Mouse (Mus musculus): ENCODE results near the gene Six2.
"Not testable (repeated sequence)": the region's sequence is repeated elsewhere in the genome, so short reads cannot be mapped to it uniquely, and the experiment has no call there.

The Six2 gene

GRCm38 (mm10) chr17:85690323-85690968 lies 2.4 kb upstream of the Six2 start:
- DNase-seq (ENCODE audit: low read depth, low spot score): no peak

- no peak for DNase-seq (ENCODE audit: low read depth, low spot score)
These were observed 1.8 kb upstream of the Six2 start for GRCm38 (mm10) chr17:85689807-85690319.

GRCm38 (mm10) chr17:85688911-85689806 lies 1.1 kb upstream of the Six2 start:
- no peak for DNase-seq (ENCODE audit: low read depth, low spot score)

GRCm38 (mm10) chr17:85687421-85688235 lies 446 bp downstream of the Six2 start:
- DNase-seq (ENCODE audit: low read depth, low spot score): no peak

- no peak for DNase-seq (ENCODE audit: low read depth, low spot score)
These were observed 1.3 kb downstream of the Six2 start for GRCm38 (mm10) chr17:85686476-85687420.

GRCm38 (mm10) chr17:85685689-85686281 lies 2.3 kb downstream of the Six2 start:
- DNase-seq (ENCODE audit: low read depth, low spot score): no peak

GRCm38 (mm10) chr17:85684841-85685688 lies 3.0 kb downstream of the Six2 start:
- DNase-seq (ENCODE audit: low read depth, low spot score): no peak

GRCm38 (mm10) chr17:85684436-85684835 lies 3.6 kb downstream of the Six2 start:
- DNase-seq (ENCODE audit: low read depth, low spot score): not testable (repeated sequence)

GRCm38 (mm10) chr17:85683984-85684307 lies 4.1 kb downstream of the Six2 start:
- DNase-seq (ENCODE audit: low read depth, low spot score): no peak

- DNase-seq (ENCODE audit: low read depth, low spot score): no peak
These were observed 4.7 kb downstream of the Six2 start for GRCm38 (mm10) chr17:85683111-85683983.

GRCm38 (mm10) chr17:85682181-85682710 lies 5.8 kb downstream of the Six2 start:
- no peak for DNase-seq (ENCODE audit: low read depth, low spot score)

- no peak for DNase-seq (ENCODE audit: low read depth, low spot score)
These were observed 6.3 kb downstream of the Six2 start for GRCm38 (mm10) chr17:85681741-85682140.

GRCm38 (mm10) chr17:85680851-85681550 lies 7.1 kb downstream of the Six2 start:
- no peak for DNase-seq (ENCODE audit: low read depth, low spot score)

- no peak for DNase-seq (ENCODE audit: low read depth, low spot score)
These were observed 7.8 kb downstream of the Six2 start for GRCm38 (mm10) chr17:85680116-85680850.

GRCm38 (mm10) chr17:85679651-85680050 lies 8.4 kb downstream of the Six2 start:
- no peak for DNase-seq (ENCODE audit: low read depth, low spot score)

GRCm38 (mm10) chr17:85664618-85665320 lies 23.3 kb downstream of the Six2 start:
- DNase-seq (ENCODE audit: low read depth, low spot score): peak; percentile 74
